Mouse (Mus musculus) liver, adult 2 months (tissue): ENCODE results near the gene Dlst.

ENCODE experiments used
- CTCF ChIP-seq: fragments of 200-500 bp; IDR thresholded peaks from 2 replicates; pipeline ENCODE4 v1.5.1; 2011; ENCODE audit warnings: low read depth, low read length, control low read depth
- POLR2A ChIP-seq: fragments of 200-500 bp; IDR thresholded peaks from 2 replicates; pipeline ENCODE4 v1.6.1; 2011; ENCODE audit warnings: low read length, control low read depth; ENCODE audit not compliant: insufficient read depth; ENCODE audit errors: extremely low read depth

DNA sequence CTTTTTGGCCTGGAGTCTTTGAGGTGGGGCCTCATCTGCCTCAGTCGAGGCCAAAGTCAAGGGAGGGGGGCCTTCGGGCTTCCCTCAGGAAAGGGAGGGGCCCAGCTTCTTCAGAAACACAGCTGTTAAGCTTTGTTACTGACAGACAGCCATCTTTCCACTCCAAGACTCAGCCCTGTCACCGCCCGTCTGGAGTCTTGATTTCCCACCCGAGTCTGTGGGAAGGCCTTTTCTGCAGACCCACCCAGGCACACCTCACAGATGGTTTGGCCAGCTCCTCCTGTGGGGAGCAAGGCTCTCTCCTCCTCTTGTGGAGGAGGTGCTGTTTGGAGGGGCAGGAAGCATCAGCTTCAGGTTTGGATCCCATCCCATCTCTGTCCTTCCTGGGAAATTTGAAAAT lies 49.0 kb downstream of the Dlst start:
- no peak for TF ChIP-seq CTCF
- no peak for TF ChIP-seq POLR2A
